In the genomic region with DNA sequence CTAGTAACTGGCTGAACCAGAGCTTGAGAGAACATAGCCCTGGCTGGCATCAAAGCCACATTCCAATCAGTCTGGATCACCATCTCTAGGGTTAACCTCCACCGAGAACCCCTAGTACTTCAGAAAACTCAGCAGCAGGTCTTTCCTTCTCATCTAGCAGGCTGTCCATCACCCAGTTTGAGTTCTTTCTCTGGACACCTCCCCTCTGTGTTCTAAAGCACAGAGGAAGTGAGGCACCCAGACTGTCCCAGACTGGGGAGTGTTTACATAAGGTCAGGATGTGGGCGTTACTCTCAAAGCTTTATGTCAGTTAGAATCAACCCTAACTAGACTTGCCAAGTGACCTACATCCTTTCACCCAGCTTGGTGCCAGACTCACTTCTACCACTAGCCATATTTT, we compare ENCODE assay signal across 11 mouse cellular contexts. TPM values are rescaled to one million over a fixed set of nuclear protein-coding genes. Genes with fewer than 3 reads are reported as not detected.
DNase-seq lines count a peak whose midpoint lies in the region; ATAC-seq lines count a peak whose summit lies in the region.
"Had no signal": no experiment of that assay in that cellular context is flagged by ENCODE, and none has a peak within 500 bp of the region (broad histone marks: within the 10 kb centered on the region; RNA-seq: fewer than 3 reads in every experiment).

No protein-coding gene starts in this region.

- WGBS in hindbrain, embryonic 12.5 days = 47% methylated on average over 2 of the region's 2 CpGs
- 35% methylated on average over 2 of the region's 2 CpGs for WGBS in hindbrain, embryonic 10.5 days

- no peak overlapping the region for H3K27ac ChIP-seq in hindbrain, embryonic 12.5 days
- H3K27ac ChIP-seq in hindbrain, embryonic 10.5 days = no peak overlapping the region
- H3K27ac ChIP-seq: forebrain, embryonic 15.5 days; limb, embryonic 10.5 days had no signal

- H3K36me3 ChIP-seq in hindbrain, embryonic 12.5 days = no peaks in the 10 kb centered on the region
- no peaks in the 10 kb centered on the region for H3K36me3 ChIP-seq in hindbrain, embryonic 10.5 days
- H3K36me3 ChIP-seq: forebrain, embryonic 15.5 days; limb, embryonic 10.5 days had no signal

- H3K4me2 ChIP-seq in hindbrain, embryonic 12.5 days (replicated peaks) = no peak overlapping the region
- H3K4me2 ChIP-seq: forebrain, embryonic 15.5 days had no signal

- DNase-seq in gastrocnemius, postnatal 14 days = peak; percentile 6
- DNase-seq in gastrocnemius, postnatal 10 days = no peak
- DNase-seq in CD4-positive, CD25-positive, alpha-beta regulatory T cell, adult 2 months (ENCODE audit: low read depth, low spot score) = peak; percentile 71
- DNase-seq in lung, adult 18-20 months = peak; percentile 41 to 78
- DNase-seq in retina, postnatal 1 day = peak; percentile 43
- no peak for DNase-seq in hindbrain, embryonic 10.5 days (ENCODE audit: low spot score)
- DNase-seq in ovary, postnatal 10 days (ENCODE audit: low spot score) = no peak
- DNase-seq: right cerebral cortex, postnatal 14 days had no signal

- no peaks in the 10 kb centered on the region for H3K4me1 ChIP-seq in hindbrain, embryonic 12.5 days
- H3K4me1 ChIP-seq in hindbrain, embryonic 10.5 days (replicated peaks) = peaks cover 6% of the 10 kb centered on the region
- H3K4me1 ChIP-seq: forebrain, embryonic 15.5 days had no signal

- no peaks in the 10 kb centered on the region for H3K9me3 ChIP-seq in hindbrain, embryonic 12.5 days (replicated peaks)
- no peaks in the 10 kb centered on the region for H3K9me3 ChIP-seq in hindbrain, embryonic 10.5 days
- H3K9me3 ChIP-seq: forebrain, embryonic 15.5 days; limb, embryonic 10.5 days had no signal

- no peak overlapping the region for H3K4me3 ChIP-seq in hindbrain, embryonic 12.5 days
- no peak overlapping the region for H3K4me3 ChIP-seq in hindbrain, embryonic 10.5 days
- H3K4me3 ChIP-seq: forebrain, embryonic 15.5 days; limb, embryonic 10.5 days had no signal

- no peak for ATAC-seq in hindbrain, embryonic 12.5 days (ENCODE audit: low FRiP score)
- ATAC-seq: forebrain, embryonic 15.5 days had no signal

- H3K27me3 ChIP-seq in hindbrain, embryonic 12.5 days = no peaks in the 10 kb centered on the region
- H3K27me3 ChIP-seq in hindbrain, embryonic 10.5 days (ENCODE audit: insufficient read depth, poor library complexity, severe bottlenecking) = no peaks in the 10 kb centered on the region
- H3K27me3 ChIP-seq: forebrain, embryonic 15.5 days had no signal

- intact Hi-C loops in gastrocnemius, postnatal 14 days (cut with DNase I; ENCODE audit: low total_unique reads) = loop anchor here (5.0 kb wide), 1 partner anchor 104 kb away; no protein-coding TSS in a partner anchor

- no peak overlapping the region for H3K9ac ChIP-seq in hindbrain, embryonic 12.5 days
- H3K9ac ChIP-seq: forebrain, embryonic 15.5 days had no signal

RNA-seq across cellular contexts. Expression of gene Rhoj, which starts 24.9 kb away (rescaled TPM):
- total RNA-seq in gastrocnemius, postnatal 14 days (2021) = 10 to 100 TPM; 29.8 to 32.6 TPM
- 10 to 100 TPM; 37.9 to 38.6 TPM for total RNA-seq in gastrocnemius, postnatal 10 days (2021)
- polyA plus RNA-seq in hindbrain, embryonic 12.5 days (2016; fragmentation: Nextera tagmentation; extraction: Ambion mirVana) = 44.0 and 47.3 TPM in 2 replicates
- 28.0 and 28.5 TPM in 2 replicates for polyA plus RNA-seq in hindbrain, embryonic 10.5 days (2016; fragmentation: Nextera tagmentation; extraction: Ambion mirVana)

Comparison
In these comparisons a context has a peak if more than half of its experiments do, and no peak if none do; other contexts are left out.
1. DNase-seq: peak in gastrocnemius, postnatal 14 days (single experiment), CD4-positive, CD25-positive, alpha-beta regulatory T cell, adult 2 months (single experiment), lung, adult 18-20 months (2 of 2) and retina, postnatal 1 day (single experiment); none in gastrocnemius, postnatal 10 days (single experiment), hindbrain, embryonic 10.5 days (single experiment) and ovary, postnatal 10 days (single experiment).